Mouse (Mus musculus) common myeloid progenitor, adult 5-6 weeks (primary cell): Measurements from ENCODE around the gene Scgb1b12. TPM values are rescaled to one million over a fixed set of nuclear protein-coding genes. Genes with fewer than 3 reads are reported as not detected.
"Not testable (repeated sequence)": the region's sequence is repeated elsewhere in the genome, so short reads cannot be mapped to it uniquely, and the experiment has no call there.

ENCODE experiments used
- ATAC-seq: replicated peaks from 2 replicates; pipeline ENCODE4 v1.8.0; 2016; ENCODE audit warnings: low read depth, mild to moderate bottlenecking, moderate TSS enrichment, inconsistent platforms; ENCODE audit not compliant: poor library complexity, severe bottlenecking
- total RNA-seq: library from RNA; stranded (forward); fragments of 200-1000, 187-1606 nt; gene quantifications from 2 replicates; pipeline ENCODE4 v1.2.3, GENCODE M21; 2017

Gene Scgb1b12
- not detected in 2 replicates for total RNA-seq

GRCm38 (mm10) chr7:32333882-32334281 is at the start of gene Scgb1b12:
TSS of gene Scgb1b12 (plus strand) at chr7:32334182.
- not testable (repeated sequence) for ATAC-seq

- ATAC-seq, result not testable (repeated sequence)
Observed at GRCm38 (mm10) chr7:32327145-32327544, 6.8 kb upstream of the Scgb1b12 start, which contains the start of gene Scgb2b12. TSS of gene Scgb2b12 (minus strand) at chr7:32327245.

Other genes with a start within 250 kb of the Scgb1b12 start
- gene Scgb1b10, start 233.3 kb upstream of the Scgb1b12 start, total RNA-seq, result not detected in 2 replicates
- not detected in 2 replicates for gene Scgb2b11, start 123.0 kb upstream of the Scgb1b12 start, total RNA-seq
- gene Scgb1b11, start 111.3 kb upstream of the Scgb1b12 start, total RNA-seq, result not detected in 2 replicates
- gene Scgb2b12, start 6.9 kb upstream of the Scgb1b12 start, total RNA-seq, result not detected in 2 replicates
- not detected in 2 replicates for gene Scgb1b29, start 107.4 kb downstream of the Scgb1b12 start, total RNA-seq